Mouse (Mus musculus): ENCODE results near the gene Nol12.

GRCm38 (mm10) chr15:78926021-78926919 lies 8.5 kb upstream of the Nol12 start, which contains the start of gene Lgals1:
- TF ChIP-seq CTCF (IDR thresholded peaks at IDR 0.05; ENCODE audit: extremely low read depth, insufficient read length, insufficient replicate concordance, low read depth, low read length) (no peak), POLR2A (IDR thresholded peaks at IDR 0.05; ENCODE audit: low read depth, low read length) (peak; percentile 41; the same call in 1 of the 2 replicates)
